Mouse (Mus musculus): ENCODE data around the gene H2afy. TPM values are rescaled to one million over a fixed set of nuclear protein-coding genes. Genes with fewer than 3 reads are reported as not detected.

Gene H2afy
- total and polyA plus RNA-seq, 3 experiments: 148 to 162 (median 153) TPM

- H3K4me1 ChIP-seq (ENCODE audit: control insufficient read depth in 1 of 2, insufficient read depth in 2 of 2): peaks cover 17 to 38% of the 10 kb centered on the region in 2 experiments
- no peaks in the 10 kb centered on the region for H3K36me3 ChIP-seq (replicated peaks in 1 of 2; ENCODE audit: control insufficient read depth in 1 of 2, insufficient read depth in 1 of 2, low read length in 1 of 2)
- no peak overlapping the region for H3K4me3 ChIP-seq (replicated peaks in 1 of 3; ENCODE audit: low read depth in 2 of 3, low read length in 2 of 3, poor library complexity in 1 of 3)
- DNase-seq (ENCODE audit: extremely low read depth): no peak
- H3K4me2 ChIP-seq (ENCODE audit: insufficient read depth, low read depth, poor library complexity, severe bottlenecking): no peak overlapping the region
- H3K79me2 ChIP-seq (replicated peaks; ENCODE audit: control insufficient read depth, extremely low read depth, insufficient read depth, poor library complexity, severe bottlenecking): no peaks in the 10 kb centered on the region
- H3K9ac ChIP-seq (ENCODE audit: insufficient read depth, low read depth): no peak overlapping the region
- H3K27me3 ChIP-seq (replicated peaks): peaks cover 7% of the 10 kb centered on the region
- in situ Hi-C loops (cut with MboI; ENCODE audit: low pct_ligation_motif_present, low pct_unique_long_range_greater_than_20kb, low sequenced_read_pairs) (no loop called here), dilution Hi-C loops (cut with MboI; ENCODE audit: extremely low pct_ligation_motif_present, extremely low pct_unique_long_range_greater_than_20kb, low sequenced_read_pairs) (no loop called here)
- no peak overlapping the region for H3K27ac ChIP-seq (ENCODE audit: insufficient read depth, low read depth)
- H3K9me3 ChIP-seq (replicated peaks; ENCODE audit: low read length): no peaks in the 10 kb centered on the region
- TF ChIP-seq SMC3 (IDR thresholded peaks at IDR 0.05; ENCODE audit: low read depth, low read length): no peak
These were observed 23.6 kb upstream of the H2afy start for GRCm38 (mm10) chr13:56159614-56160363.

GRCm38 (mm10) chr13:56159016-56159601, 22.9 kb upstream of the H2afy start:
- H3K4me3 ChIP-seq (replicated peaks in 1 of 3; ENCODE audit: low read depth in 2 of 3, low read length in 2 of 3, poor library complexity in 1 of 3): no peak overlapping the region
- DNase-seq (ENCODE audit: extremely low read depth): no peak
- H3K27me3 ChIP-seq (replicated peaks): peaks cover 7% of the 10 kb centered on the region
- H3K4me2 ChIP-seq (ENCODE audit: insufficient read depth, low read depth, poor library complexity, severe bottlenecking): no peak overlapping the region
- no peak overlapping the region for H3K27ac ChIP-seq (ENCODE audit: insufficient read depth, low read depth)
- dilution Hi-C loops (cut with MboI; ENCODE audit: extremely low pct_ligation_motif_present, extremely low pct_unique_long_range_greater_than_20kb, low sequenced_read_pairs) (no loop called here), in situ Hi-C loops (cut with MboI; ENCODE audit: low pct_ligation_motif_present, low pct_unique_long_range_greater_than_20kb, low sequenced_read_pairs) (no loop called here)
- H3K9me3 ChIP-seq (replicated peaks; ENCODE audit: low read length): no peaks in the 10 kb centered on the region
- peaks cover 15 to 31% of the 10 kb centered on the region in 2 experiments for H3K4me1 ChIP-seq (ENCODE audit: control insufficient read depth in 1 of 2, insufficient read depth in 2 of 2)
- no peak for TF ChIP-seq RCOR1 (conservative IDR thresholded peaks at IDR 0.05; ENCODE audit: low read depth, low read length)
- TF ChIP-seq HCFC1 (IDR thresholded peaks at IDR 0.05; ENCODE audit: low read depth, low read length): no peak
- TF ChIP-seq SIN3A (IDR thresholded peaks at IDR 0.05; ENCODE audit: low read length): no peak
- no peak for TF ChIP-seq NRF1 (IDR thresholded peaks at IDR 0.05; ENCODE audit: low read depth, low read length)
- TF ChIP-seq GABPA (IDR thresholded peaks at IDR 0.05; ENCODE audit: insufficient replicate concordance, low read depth, low read length): no peak
- TF ChIP-seq ZNF384 (IDR thresholded peaks at IDR 0.05; ENCODE audit: low read depth, low read length): no peak
- TF ChIP-seq SMC3 (IDR thresholded peaks at IDR 0.05; ENCODE audit: low read depth, low read length): no peak
- TF ChIP-seq CHD1 (IDR thresholded peaks at IDR 0.05; ENCODE audit: low read depth, low read length): no peak
- no peak for TF ChIP-seq POLR2A (IDR thresholded peaks at IDR 0.05; ENCODE audit: low read depth, low read length)
- TF ChIP-seq MYC (IDR thresholded peaks at IDR 0.05; ENCODE audit: low read depth, low read length): no peak
- no peak for TF ChIP-seq TCF12 (IDR thresholded peaks at IDR 0.05; ENCODE audit: low read depth, low read length)
- TF ChIP-seq RAD21 (IDR thresholded peaks at IDR 0.05; ENCODE audit: low read depth, low read length): no peak
- TF ChIP-seq KAT2A (IDR thresholded peaks at IDR 0.05; ENCODE audit: insufficient replicate concordance, low read length): no peak
- no peak for TF ChIP-seq JUN (IDR thresholded peaks at IDR 0.05; ENCODE audit: insufficient read depth, low read depth, low read length)
- H3K9ac ChIP-seq (ENCODE audit: insufficient read depth, low read depth): no peak overlapping the region
- no peaks in the 10 kb centered on the region for H3K36me3 ChIP-seq (replicated peaks in 1 of 2; ENCODE audit: control insufficient read depth in 1 of 2, insufficient read depth in 1 of 2, low read length in 1 of 2)
- H3K79me2 ChIP-seq (replicated peaks; ENCODE audit: control insufficient read depth, extremely low read depth, insufficient read depth, poor library complexity, severe bottlenecking): no peaks in the 10 kb centered on the region

All from CH12.LX (cell line).